Mouse (Mus musculus) cerebellum, adult 2 months (tissue): ENCODE data around the gene Esd.

Experiments
- CTCF ChIP-seq: fragments of 200-500 bp; IDR thresholded peaks from 2 replicates; pipeline ENCODE4 v1.5.1; 2011; ENCODE audit warnings: low read depth, mild to moderate bottlenecking, control low read depth, low read length, moderate library complexity, borderline replicate concordance; ENCODE audit not compliant: insufficient read depth
- POLR2A ChIP-seq: fragments of 200-500 bp; IDR thresholded peaks from 2 replicates; pipeline ENCODE4 v1.6.1; 2011; ENCODE audit warnings: low read length, control low read depth, borderline replicate concordance; ENCODE audit not compliant: insufficient read depth

DNA sequence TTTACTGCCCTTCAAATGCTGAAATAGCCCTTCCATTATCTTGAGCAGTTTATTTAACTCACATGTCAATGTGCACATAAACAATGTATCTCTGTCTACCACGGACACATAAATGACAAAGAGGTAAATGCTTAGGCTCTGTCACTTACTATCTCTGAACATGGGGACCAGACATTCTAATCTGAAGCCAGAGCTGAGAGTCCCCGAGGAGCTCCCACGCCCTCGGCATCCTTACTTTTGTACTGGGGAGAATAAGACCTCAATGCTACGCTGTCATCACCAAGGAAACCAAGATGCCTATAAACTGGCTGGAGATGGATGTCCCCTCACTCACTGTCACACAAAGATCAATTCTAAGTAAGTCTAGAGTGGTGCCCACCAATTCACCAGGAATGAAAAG lies 58.4 kb downstream of the Esd start:
- TF ChIP-seq CTCF (no peak), POLR2A (no peak)
